Mouse (Mus musculus) hindbrain, embryonic 11.5 days (tissue): ENCODE measurements around the gene Gm49403. TPM values are rescaled to one million over a fixed set of nuclear protein-coding genes. Genes with fewer than 3 reads are reported as not detected.
"Not testable (repeated sequence)": the region's sequence is repeated elsewhere in the genome, so short reads cannot be mapped to it uniquely, and the experiment has no call there.

ENCODE experiments used
- ATAC-seq: fragments of 200-750 bp; cut with Nextera tagmentation; 2 replicates; pipeline ENCODE4 v1.8.0; 2017; ENCODE audit warnings: mild to moderate bottlenecking, moderate TSS enrichment, moderate library complexity; ENCODE audit not compliant: low FRiP score
- DNase-seq: peaks from one replicate; pipeline ENCODE4 v3.0.0-alpha.2; 2015; ENCODE audit warnings: low spot score
- H3K27ac ChIP-seq: fragments of 300-500 bp; sonication (generic); 2 replicates; pipeline ENCODE4 v1.5.1; 2014; ENCODE audit warnings: mild to moderate bottlenecking, low read depth, low read length
- H3K27me3 ChIP-seq: fragments of 300-500 bp; sonication (generic); 2 replicates; pipeline ENCODE4 v1.6.1; 2014; ENCODE audit warnings: mild to moderate bottlenecking, low read length, moderate library complexity, mixed read lengths; ENCODE audit not compliant: control insufficient read depth, insufficient read depth
- H3K36me3 ChIP-seq: fragments of 300-500 bp; sonication (generic); 2 replicates; pipeline ENCODE4 v1.6.1; 2014; ENCODE audit warnings: mild to moderate bottlenecking, low read length, moderate library complexity, mixed read lengths; ENCODE audit not compliant: control insufficient read depth, insufficient read depth
- H3K4me1 ChIP-seq: fragments of 300-500 bp; sonication (generic); replicated peaks from 2 replicates; pipeline ENCODE4 v1.6.1; 2014; ENCODE audit warnings: low read length, mixed read lengths; ENCODE audit not compliant: control insufficient read depth, insufficient read depth
- H3K4me2 ChIP-seq: fragments of 300-500 bp; sonication (generic); replicated peaks from 2 replicates; pipeline ENCODE4 v1.6.1; 2014; ENCODE audit warnings: mild to moderate bottlenecking, low read depth, low read length
- H3K4me3 ChIP-seq: fragments of 300-500 bp; sonication (generic); 2 replicates; pipeline ENCODE4 v1.5.1; 2014; ENCODE audit warnings: low read depth, low read length
- H3K9ac ChIP-seq: fragments of 300-500 bp; sonication (generic); 2 replicates; pipeline ENCODE4 v1.6.1; 2014; ENCODE audit warnings: low read depth, low read length
- H3K9me3 ChIP-seq: fragments of 300-500 bp; sonication (generic); 2 replicates; pipeline ENCODE4 v1.6.1; 2016; ENCODE audit warnings: low read length; ENCODE audit not compliant: control insufficient read depth
- WGBS: fragments of 180-500 bp; shearing (Covaris S2); extraction: QIAGEN DNeasy Blood & Tissue Kit; methylation state at CpG from one replicate; pipeline ENCODE4 v1.1.7; 2014; 5-methylcytosine and 5-hydroxymethylcytosine counted together
- polyA plus RNA-seq: library from polyadenylated mRNA; unstranded; fragments of >200 nt; fragmentation: Nextera tagmentation; extraction: Ambion mirVana; gene quantifications from 2 replicates; pipeline ENCODE4 v1.2.1, GENCODE M21; 2014

Gene Gm49403
- polyA plus RNA-seq, 1 experiment from 2014 or later: not detected

DNA sequence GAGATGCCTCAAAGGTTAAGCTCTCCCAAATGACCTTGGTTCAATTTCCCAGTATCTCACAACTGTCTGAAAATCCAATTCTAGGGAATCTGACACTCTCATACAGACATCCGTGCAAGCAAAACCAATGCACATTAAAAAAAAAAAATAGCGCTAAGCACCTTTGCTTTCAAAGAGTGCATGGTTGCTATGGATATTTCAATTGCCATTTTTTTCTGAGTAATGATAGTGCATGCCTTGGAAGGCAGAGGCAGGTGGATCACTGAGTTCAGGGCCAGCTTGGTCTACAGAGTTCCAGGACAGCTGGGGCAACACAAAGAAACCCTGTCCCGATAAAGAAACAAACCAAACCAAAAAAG lies 2.7 kb upstream of the Gm49403 start:
- peak overlapping the region; percentile 83 for H3K4me2 ChIP-seq
- 0 out of 2 replicates have a peak overlapping the region, but pooled peaks have one; percentile 91 for H3K9ac ChIP-seq
- no peak for DNase-seq
- peak overlapping the region; percentile 82 for H3K4me3 ChIP-seq
- H3K36me3 ChIP-seq: no peaks in the 10 kb centered on the region
- no peaks in the 10 kb centered on the region for H3K4me1 ChIP-seq
- no peak overlapping the region for H3K27ac ChIP-seq
- ATAC-seq: peak; percentile 14; the same call in 1 of the 2 replicates
- H3K27me3 ChIP-seq: no peaks in the 10 kb centered on the region
- no peaks in the 10 kb centered on the region for H3K9me3 ChIP-seq
- WGBS: 23% methylated on average over 3 of the region's 3 CpGs

DNA sequence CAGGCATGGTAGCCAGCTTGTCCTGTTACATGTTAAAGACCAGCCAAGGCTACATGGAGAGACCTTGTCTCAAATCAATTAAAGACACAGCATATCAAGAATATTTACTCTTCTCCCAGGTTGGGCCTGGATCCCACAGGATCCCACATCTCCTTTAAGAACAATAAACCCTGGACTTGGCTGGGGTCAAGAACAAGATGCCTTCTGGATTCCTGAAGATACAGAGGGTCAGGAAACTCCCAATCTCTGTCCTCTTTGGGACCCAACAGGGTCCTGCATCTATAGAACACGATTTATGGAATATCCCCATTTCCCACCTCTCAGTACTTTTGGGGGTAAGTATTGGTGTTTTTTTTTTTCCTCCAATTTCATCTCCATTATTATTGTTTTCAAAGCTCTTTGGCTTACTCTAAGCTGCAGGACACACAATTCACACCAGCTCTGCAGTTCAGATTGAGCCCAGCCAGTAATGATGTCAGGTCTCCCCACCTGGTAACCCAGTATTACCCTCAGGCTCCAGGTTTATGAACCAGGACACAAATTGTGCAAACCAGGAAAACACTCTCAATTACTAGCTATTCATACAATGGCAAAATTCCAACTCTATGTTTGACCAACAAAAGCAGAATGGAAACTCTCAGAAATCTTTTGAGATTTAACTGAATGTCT lies 3.3 kb downstream of the Gm49403 start:
- peak overlapping the region; percentile 83; the same call in 1 of the 2 replicates for H3K9ac ChIP-seq
- no peaks in the 10 kb centered on the region for H3K9me3 ChIP-seq
- peaks cover 3% of the 10 kb centered on the region for H3K4me1 ChIP-seq
- no peak for ATAC-seq
- no peak overlapping the region for H3K4me3 ChIP-seq
- H3K36me3 ChIP-seq: no peaks in the 10 kb centered on the region
- H3K27ac ChIP-seq: no peak overlapping the region
- H3K4me2 ChIP-seq: peak overlapping the region; percentile 47; the same call in 1 of the 2 replicates
- WGBS: 48% methylated on average over 1 of the region's 1 CpGs
- H3K27me3 ChIP-seq: no peaks in the 10 kb centered on the region
- no peak for DNase-seq

DNA sequence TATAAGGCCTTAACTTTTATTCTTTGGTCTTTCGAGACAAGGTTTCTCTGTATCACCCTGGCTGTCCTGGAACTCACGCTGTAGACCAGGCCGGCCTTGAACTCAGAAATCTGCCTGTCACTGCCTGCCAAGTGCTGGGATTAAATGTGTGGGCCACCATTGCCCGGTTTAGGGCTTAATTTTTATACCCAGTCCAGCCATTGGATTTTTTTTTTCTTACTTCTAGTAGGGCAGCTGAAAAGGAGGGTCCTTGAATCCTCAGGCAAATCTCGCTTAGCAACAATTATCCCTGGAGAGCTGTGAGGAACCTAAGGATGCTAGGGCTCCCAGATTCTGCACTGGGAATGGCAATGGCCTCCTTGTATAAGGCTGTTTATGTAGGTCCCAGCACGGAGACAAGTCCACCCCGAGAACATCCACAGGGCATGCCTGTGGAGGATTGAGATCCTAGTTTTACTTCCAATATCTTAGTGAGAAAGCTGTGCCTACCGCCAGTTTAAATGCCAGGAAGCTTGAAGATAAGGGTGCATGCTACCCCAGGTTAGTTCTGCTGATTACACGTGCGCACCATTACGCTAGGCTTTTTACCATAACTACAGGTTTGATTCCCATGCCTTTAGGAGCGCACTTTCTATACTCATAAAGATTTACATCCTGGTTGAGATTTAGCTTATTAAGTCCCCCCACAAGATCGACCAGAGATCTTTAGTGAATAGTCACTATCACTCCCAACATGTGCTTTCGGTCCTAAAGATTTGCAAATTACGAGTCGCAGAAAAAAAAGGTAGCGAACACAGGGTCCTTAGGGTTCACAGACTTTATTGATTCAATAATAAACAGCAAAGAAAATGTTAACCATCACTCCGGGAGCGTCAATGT lies 4.1 kb downstream of the Gm49403 start:
- H3K4me1 ChIP-seq: peaks cover 3% of the 10 kb centered on the region
- H3K9me3 ChIP-seq: no peaks in the 10 kb centered on the region
- H3K4me2 ChIP-seq: peak overlapping the region; percentile 47
- DNase-seq (peak; percentile 18), ATAC-seq (no peak)
- H3K9ac ChIP-seq: peak overlapping the region; percentile 83
- H3K27me3 ChIP-seq: no peaks in the 10 kb centered on the region
- WGBS: 16% methylated on average over 19 of the region's 19 CpGs
- H3K36me3 ChIP-seq: no peaks in the 10 kb centered on the region
- peak overlapping the region; percentile 64 for H3K4me3 ChIP-seq
- H3K27ac ChIP-seq: peak overlapping the region; percentile 80

DNA sequence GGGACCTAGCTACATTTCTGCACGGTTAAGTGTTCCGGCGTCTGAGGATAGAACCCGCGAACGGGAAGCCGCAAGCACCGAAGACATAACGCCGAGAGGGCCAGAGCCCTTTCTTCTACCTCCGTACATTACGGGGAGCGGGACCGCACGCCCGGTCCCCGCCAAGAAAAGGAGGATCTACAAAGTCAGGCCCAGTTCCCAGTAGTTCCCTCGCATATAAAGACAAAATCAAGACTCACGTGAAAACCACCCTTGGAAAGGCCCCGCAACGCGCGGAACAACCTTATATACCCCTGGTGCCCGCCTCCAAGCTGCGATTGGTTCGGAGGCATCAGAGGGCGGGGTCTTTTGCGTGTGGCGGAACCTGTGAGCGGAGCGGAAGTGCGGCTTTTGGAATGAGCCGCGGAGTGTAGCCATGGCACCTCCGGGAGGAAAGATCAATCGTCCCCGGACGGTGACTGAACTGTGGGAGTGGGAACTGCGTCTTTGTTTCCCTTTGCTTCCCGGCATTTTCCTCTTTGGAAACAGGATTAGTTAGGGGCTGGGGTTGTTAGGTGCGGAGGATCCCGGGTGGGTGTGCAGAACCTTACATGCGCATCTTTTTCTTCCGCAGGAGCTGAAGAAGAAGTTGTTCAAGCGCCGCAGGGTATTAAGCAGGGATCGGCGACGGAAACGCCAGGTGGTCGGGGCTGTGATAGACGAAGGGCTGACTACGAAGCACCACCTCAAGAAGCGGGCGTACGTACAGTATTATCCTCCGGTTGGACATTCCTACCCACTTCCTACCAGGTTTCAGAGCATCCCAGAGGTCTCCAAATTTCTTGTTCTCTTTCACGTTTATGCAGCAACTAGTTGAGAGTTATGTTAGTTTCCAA lies 5.0 kb downstream of the Gm49403 start, which contains the start of the genes 1810009A15Rik and Gm49416:
TSS of gene 1810009A15Rik (plus strand) at position 343 of the 875 bp plus-strand sequence.
TSS of gene Gm49416 (plus strand) at position 416 of the 875 bp plus-strand sequence.
- ATAC-seq (peak; percentile 95), DNase-seq (peak; percentile 97)
- Histone ChIP-seq H3K4me2 (peak within 1 kb of the TSS; percentile 74), H3K27ac (peak within 1 kb of the TSS; percentile 80), H3K27me3 (no peaks in the 10 kb centered on the region), H3K4me1 (peaks cover 3% of the 10 kb centered on the region), H3K9me3 (no peaks in the 10 kb centered on the region), H3K36me3 (no peaks in the 10 kb centered on the region), H3K4me3 (peak within 1 kb of the TSS; percentile 64), H3K9ac (peak within 1 kb of the TSS; percentile 83)
- under 1% methylated on average over 58 of the region's 58 CpGs for whole genome bisulfite sequencing

DNA sequence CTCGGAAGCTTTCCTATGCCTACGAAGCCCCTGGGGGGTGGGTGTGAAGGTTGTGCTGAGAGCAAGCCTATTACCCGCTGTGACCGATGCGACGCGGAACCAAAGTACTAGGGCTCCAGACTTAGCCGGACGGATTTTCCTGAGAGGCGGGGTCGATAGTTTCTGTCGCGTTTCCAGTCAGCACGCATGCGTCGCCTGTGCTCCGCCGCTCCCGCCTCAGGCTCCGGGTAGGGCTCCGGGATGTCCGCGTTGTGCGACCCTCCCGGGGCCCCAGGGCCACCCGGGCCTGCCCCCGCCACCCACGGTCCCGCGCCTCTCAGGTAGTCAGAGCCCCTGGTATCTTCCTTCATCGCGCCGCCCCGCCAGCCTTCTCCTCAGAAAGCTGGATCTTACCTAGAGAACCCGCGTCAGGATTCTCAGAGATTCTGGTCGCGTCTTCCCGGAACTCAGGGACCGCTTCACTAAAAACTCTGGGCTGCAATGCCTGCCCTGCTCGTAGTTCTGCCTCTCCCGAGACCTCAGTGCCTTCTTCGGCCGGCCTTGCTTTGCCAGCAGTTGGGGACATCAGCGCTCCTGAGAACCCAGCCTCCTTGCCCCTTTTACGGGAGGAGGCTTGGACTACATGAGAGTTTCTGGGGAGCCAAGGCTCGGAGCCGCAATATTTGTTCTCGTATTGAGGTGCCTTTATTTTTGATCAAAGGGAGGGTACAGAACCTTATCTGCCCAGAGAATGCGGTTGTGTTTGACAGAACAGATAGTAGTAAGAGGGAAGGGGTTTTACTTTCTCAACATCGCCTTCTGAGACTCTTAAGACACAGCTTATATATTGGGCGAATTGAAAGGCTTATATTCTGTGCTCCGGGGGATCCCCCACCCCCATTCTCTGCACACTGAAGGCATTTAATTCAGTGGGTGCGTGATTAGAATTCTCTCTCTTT lies 9.4 kb downstream of the Gm49403 start, which contains the start of gene Ints5:
TSS of gene Ints5 (plus strand) at position 177 of the 938 bp plus-strand sequence.
- peaks cover 7% of the 10 kb centered on the region for H3K4me1 ChIP-seq
- H3K36me3 ChIP-seq: no peaks in the 10 kb centered on the region
- DNase-seq (peak; percentile 92), ATAC-seq (peak; percentile 48)
- no peaks in the 10 kb centered on the region for H3K9me3 ChIP-seq
- H3K27me3 ChIP-seq: no peaks in the 10 kb centered on the region
- peak within 1 kb of the TSS; percentile 89 for H3K4me2 ChIP-seq
- WGBS: 2% methylated on average over 53 of the region's 54 CpGs
- H3K27ac ChIP-seq: peak within 1 kb of the TSS; percentile 72
- H3K9ac ChIP-seq: peak within 1 kb of the TSS; percentile 95
- H3K4me3 ChIP-seq: peak within 1 kb of the TSS; percentile 64

DNA sequence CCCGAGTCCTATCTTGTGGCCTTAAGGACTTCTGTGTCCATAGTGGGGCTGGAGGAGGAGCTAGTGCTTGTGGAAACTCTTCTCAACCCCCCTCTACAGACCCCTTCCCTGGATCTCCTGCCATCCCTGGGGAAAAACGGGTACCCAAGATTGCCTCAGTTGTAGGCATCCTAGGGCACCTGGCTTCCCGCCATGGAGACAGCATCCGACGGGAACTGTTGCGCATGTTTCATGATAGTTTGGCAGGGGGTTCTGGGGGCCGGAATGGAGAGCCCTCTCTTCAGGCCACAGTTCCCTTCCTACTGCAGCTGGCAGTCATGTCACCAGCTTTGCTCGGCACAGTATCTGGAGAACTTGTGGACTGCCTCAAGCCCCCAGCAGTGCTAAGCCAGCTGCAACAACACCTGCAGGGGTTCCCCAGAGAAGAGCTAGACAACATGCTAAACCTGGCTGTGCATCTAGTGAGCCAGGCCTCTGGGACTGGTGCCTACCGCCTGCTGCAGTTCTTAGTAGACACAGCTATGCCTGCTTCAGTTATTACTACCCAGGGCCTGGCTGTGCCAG lies 11.7 kb downstream of the Gm49403 start:
- Histone ChIP-seq H3K27me3 (no peaks in the 10 kb centered on the region), H3K9me3 (no peaks in the 10 kb centered on the region), H3K4me3 (no peak overlapping the region), H3K4me2 (no peak overlapping the region), H3K9ac (0 out of 2 replicates have a peak overlapping the region, but pooled peaks have one; percentile 11), H3K27ac (no peak overlapping the region), H3K4me1 (peaks cover 11% of the 10 kb centered on the region), H3K36me3 (no peaks in the 10 kb centered on the region)
- no peak for DNase-seq
- 88% methylated on average over 9 of the region's 9 CpGs for WGBS
- ATAC-seq: no peak

DNA sequence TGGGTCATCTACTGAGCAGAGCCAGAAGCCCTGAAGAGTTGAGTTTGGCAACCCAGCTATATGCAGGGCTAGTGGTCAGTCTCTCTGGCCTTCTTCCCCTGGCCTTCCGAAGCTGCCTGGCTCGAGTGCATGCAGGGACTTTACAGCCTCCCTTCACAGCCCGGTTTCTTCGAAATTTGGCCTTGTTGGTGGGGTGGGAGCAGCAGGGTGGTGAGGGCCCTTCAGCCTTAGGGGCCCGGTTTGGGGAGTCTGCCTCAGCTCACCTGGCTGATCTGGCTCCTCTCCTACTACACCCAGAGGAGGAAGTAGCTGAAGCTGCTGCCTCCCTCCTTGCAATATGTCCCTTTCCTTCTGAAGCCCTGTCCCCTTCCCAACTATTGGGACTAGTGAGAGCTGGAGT lies 12.5 kb downstream of the Gm49403 start:
- ATAC-seq, H3K9me3 ChIP-seq, H3K27me3 ChIP-seq, H3K4me2 ChIP-seq, H3K36me3 ChIP-seq, H3K4me3 ChIP-seq, H3K9ac ChIP-seq, H3K27ac ChIP-seq, DNase-seq: not testable (repeated sequence)
- 90% methylated on average over 5 of the region's 5 CpGs for WGBS
- H3K4me1 ChIP-seq: peaks cover 11% of the 10 kb centered on the region
